Mouse (Mus musculus) limb, embryonic 14.5 days (tissue): Measurements from ENCODE around the gene Tm7sf2. TPM values are rescaled to one million over a fixed set of nuclear protein-coding genes. Genes with fewer than 3 reads are reported as not detected.
A peak's percentile ranks its signal among the peaks of the same experiment; 100 is the strongest.

Source experiments
- ATAC-seq: fragments of 200-750 bp; cut with Nextera tagmentation; 2 replicates; pipeline ENCODE4 v1.8.0; 2017; ENCODE audit warnings: low read depth, moderate number of reproducible peaks, moderate TSS enrichment; ENCODE audit not compliant: low FRiP score
- DNase-seq: peaks from one replicate; pipeline ENCODE4 v3.0.0-alpha.2; 2015; ENCODE audit warnings: low spot score
- H3K27ac ChIP-seq: fragments of 300-500 bp; sonication (generic); replicated peaks from 2 replicates; pipeline ENCODE4 v1.5.1; 2014; ENCODE audit warnings: low read depth, mild to moderate bottlenecking, low read length, moderate library complexity, mixed read lengths
- H3K27me3 ChIP-seq: fragments of 300-500 bp; sonication (generic); 2 replicates; pipeline ENCODE4 v1.6.1; 2014; ENCODE audit warnings: low read length, mixed read lengths; ENCODE audit not compliant: control insufficient read depth, insufficient read depth
- H3K36me3 ChIP-seq: fragments of 300-500 bp; sonication (generic); 2 replicates; pipeline ENCODE4 v1.6.1; 2014; ENCODE audit warnings: mild to moderate bottlenecking, low read length, moderate library complexity, mixed read lengths; ENCODE audit not compliant: control insufficient read depth, insufficient read depth
- H3K4me1 ChIP-seq: fragments of 300-500 bp; sonication (generic); 2 replicates; pipeline ENCODE4 v1.6.1; 2014; ENCODE audit warnings: antibody characterized with exemption, low read length, mixed read lengths; ENCODE audit not compliant: control insufficient read depth, insufficient read depth
- H3K4me2 ChIP-seq: fragments of 300-500 bp; sonication (generic); replicated peaks from 2 replicates; pipeline ENCODE4 v1.6.1; 2014; ENCODE audit warnings: low read depth, mild to moderate bottlenecking, low read length, moderate library complexity; ENCODE audit not compliant: severe bottlenecking
- H3K4me3 ChIP-seq: fragments of 300-500 bp; sonication (generic); replicated peaks from 2 replicates; pipeline ENCODE4 v1.5.1; 2014; ENCODE audit warnings: low read length
- H3K9ac ChIP-seq: fragments of 300-500 bp; sonication (generic); 2 replicates; pipeline ENCODE4 v1.6.1; 2014; ENCODE audit warnings: mild to moderate bottlenecking, low read depth, low read length, moderate library complexity; ENCODE audit not compliant: severe bottlenecking
- H3K9me3 ChIP-seq: fragments of 300-500 bp; sonication (generic); 2 replicates; pipeline ENCODE4 v1.6.1; 2016; ENCODE audit warnings: low read length; ENCODE audit not compliant: control insufficient read depth
- POLR2A ChIP-seq: fragments of 200-500 bp; IDR thresholded peaks from 2 replicates; pipeline ENCODE4 v1.8.0; 2012; ENCODE audit warnings: inconsistent platforms, mild to moderate bottlenecking, moderate library complexity, borderline replicate concordance; ENCODE audit not compliant: insufficient read depth, insufficient read length; ENCODE audit errors: extremely low read depth
- WGBS: fragments of 180-500 bp; shearing (Covaris S2); extraction: QIAGEN DNeasy Blood & Tissue Kit; methylation state at CpG from one replicate; pipeline ENCODE4 v1.1.7; 2014; 5-methylcytosine and 5-hydroxymethylcytosine counted together
- polyA plus RNA-seq, 2 experiments: library from polyadenylated mRNA; depleted of rRNA in 1 of 2; stranded (reverse) in 1 of 2; unstranded in 1 of 2; fragments of >200 nt; fragmentation: Nextera tagmentation in 1 of 2; extraction: Ambion mirVana in 1 of 2; gene quantifications; 2 replicates each; pipeline versions ENCODE4 v1.2.1 to v1.2.3; 2012 to 2014

The Tm7sf2 gene
- polyA plus RNA-seq, 2 experiments = 18.8 to 43.8 TPM

- H3K27me3 ChIP-seq = no peaks in the 10 kb centered on the region
- peak overlapping the region; percentile 70 for H3K4me3 ChIP-seq
- H3K4me2 ChIP-seq = peak overlapping the region; percentile 85
- under 1% methylated on average over 17 of the region's 17 CpGs for WGBS
- peaks cover 47% of the 10 kb centered on the region for H3K36me3 ChIP-seq
- no peak for TF ChIP-seq POLR2A
- H3K9me3 ChIP-seq = no peaks in the 10 kb centered on the region
- peak overlapping the region; percentile 76 for H3K9ac ChIP-seq
- peak; percentile 75 for DNase-seq
- peak; percentile 48; the same call in 1 of the 2 replicates for ATAC-seq
- peaks cover 13% of the 10 kb centered on the region for H3K4me1 ChIP-seq
- no peak overlapping the region for H3K27ac ChIP-seq
Measured at GRCm38 (mm10) chr19:6085417-6085879, 17.3 kb upstream of the Tm7sf2 start.

GRCm38 (mm10) chr19:6084478-6085248 lies 16.5 kb upstream of the Tm7sf2 start, which contains the start of the genes Zfpl1 and Cdca5:
Gene Zfpl1 (minus strand): TSS chr19:6084956.
Gene Cdca5 (plus strand): TSS chr19:6084983.
- H3K4me1 ChIP-seq = peaks cover 13% of the 10 kb centered on the region
- H3K4me2 ChIP-seq = peak within 1 kb of the TSS; percentile 93
- peak within 1 kb of the TSS; percentile 76 for H3K9ac ChIP-seq
- peak within 1 kb of the TSS; percentile 70 for H3K4me3 ChIP-seq
- peaks cover 47% of the 10 kb centered on the region for H3K36me3 ChIP-seq
- DNase-seq (peak; percentile 98), ATAC-seq (peak; percentile 91)
- no peaks in the 10 kb centered on the region for H3K9me3 ChIP-seq
- TF ChIP-seq POLR2A = 0 out of 2 replicates have a peak, but pooled peaks have one; percentile 8
- WGBS = under 1% methylated on average over 58 of the region's 58 CpGs
- no peaks in the 10 kb centered on the region for H3K27me3 ChIP-seq
- peak within 1 kb of the TSS; percentile 78 for H3K27ac ChIP-seq

- WGBS = 89% methylated on average over 9 of the region's 9 CpGs
- peaks cover 35% of the 10 kb centered on the region for H3K36me3 ChIP-seq
- ATAC-seq (no peak), DNase-seq (no peak)
- H3K9me3 ChIP-seq = no peaks in the 10 kb centered on the region
- H3K4me2 ChIP-seq = no peak within 1 kb of the TSS
- H3K9ac ChIP-seq = no peak within 1 kb of the TSS
- H3K27me3 ChIP-seq = no peaks in the 10 kb centered on the region
- no peak for TF ChIP-seq POLR2A
- no peak within 1 kb of the TSS for H3K4me3 ChIP-seq
- H3K27ac ChIP-seq = no peak within 1 kb of the TSS
- H3K4me1 ChIP-seq = peaks cover 13% of the 10 kb centered on the region
Measured at GRCm38 (mm10) chr19:6082156-6082555, 14.0 kb upstream of the Tm7sf2 start, which contains the start of gene Gm28374. Gene Gm28374 (minus strand): TSS chr19:6082256.

GRCm38 (mm10) chr19:6079983-6080480 lies 11.9 kb upstream of the Tm7sf2 start, which contains the start of gene Tmem262:
Gene Tmem262 (plus strand): TSS chr19:6080033.
- Histone ChIP-seq H3K4me3 (no peak within 1 kb of the TSS), H3K27me3 (no peaks in the 10 kb centered on the region), H3K4me1 (peaks cover 12% of the 10 kb centered on the region), H3K9me3 (no peaks in the 10 kb centered on the region), H3K9ac (no peak within 1 kb of the TSS), H3K4me2 (no peak within 1 kb of the TSS), H3K36me3 (peaks cover 35% of the 10 kb centered on the region), H3K27ac (no peak within 1 kb of the TSS)
- no peak for ATAC-seq
- no peak for DNase-seq
- no peak for TF ChIP-seq POLR2A
- 95% methylated on average over 12 of the region's 12 CpGs for WGBS

DNA sequence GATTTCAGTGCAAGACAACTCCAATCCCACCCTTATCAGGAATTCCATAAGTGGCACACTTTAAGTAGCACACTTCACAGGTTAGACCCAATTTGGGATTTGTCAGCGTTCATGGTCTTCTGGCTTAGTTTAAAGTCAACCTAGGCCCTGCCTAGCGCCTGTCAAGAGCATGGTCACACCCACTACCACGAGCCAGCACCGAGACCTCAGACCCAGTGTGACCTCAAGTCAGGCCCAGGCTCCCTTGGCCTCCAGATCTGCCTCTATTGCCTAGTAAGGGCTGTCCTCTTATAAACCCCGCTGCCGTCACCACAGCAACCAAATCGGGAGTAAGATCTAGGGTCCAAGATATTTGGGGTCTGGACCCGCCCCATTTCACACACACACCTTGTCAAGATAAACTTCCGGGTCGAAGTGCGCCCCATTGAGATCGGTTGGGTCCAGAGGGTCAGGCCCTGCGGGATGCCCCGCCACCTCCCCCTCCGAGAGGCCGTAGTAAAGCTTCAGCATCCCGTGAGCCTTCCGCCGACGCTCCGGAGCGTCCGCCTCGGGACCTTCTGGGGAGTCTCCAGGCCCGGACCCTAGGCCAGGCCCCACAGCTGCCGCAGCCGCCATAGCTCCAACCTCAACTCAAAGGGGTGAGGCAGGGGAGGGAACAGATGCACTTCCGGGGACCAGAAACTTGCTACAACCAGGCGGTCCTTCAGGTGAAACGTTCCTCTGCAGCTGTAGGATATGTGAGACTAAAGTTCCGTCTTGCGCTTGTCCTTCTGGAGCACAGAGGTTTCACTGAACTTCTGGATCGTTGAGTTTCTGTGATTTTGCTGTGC lies 8.6 kb upstream of the Tm7sf2 start, which contains the start of gene Vps51:
Gene Vps51, minus strand, starts transcription at position 668 of the 830 bp plus-strand sequence.
- TF ChIP-seq POLR2A = no peak
- Histone ChIP-seq H3K4me1 (peaks cover 3% of the 10 kb centered on the region; the same call in 1 of the 2 replicates), H3K27me3 (no peaks in the 10 kb centered on the region), H3K9me3 (no peaks in the 10 kb centered on the region), H3K36me3 (peaks cover 38% of the 10 kb centered on the region), H3K4me2 (peak within 1 kb of the TSS; percentile 82), H3K27ac (peak within 1 kb of the TSS; percentile 73), H3K9ac (peak within 1 kb of the TSS; percentile 70), H3K4me3 (peak within 1 kb of the TSS; percentile 72)
- 1% methylated on average over 33 of the region's 33 CpGs for WGBS
- ATAC-seq = peak; percentile 88
- DNase-seq = peak; percentile 95
